Mouse (Mus musculus) forebrain, embryonic 11.5 days (tissue): ENCODE data around the gene Rc3h1. TPM values are rescaled to one million over a fixed set of nuclear protein-coding genes. Genes with fewer than 3 reads are reported as not detected.
"Not testable (repeated sequence)": the region's sequence is repeated elsewhere in the genome, so short reads cannot be mapped to it uniquely, and the experiment has no call there.

Source experiments
- ATAC-seq: fragments of 200-750 bp; cut with Nextera tagmentation; replicated peaks from 2 replicates; pipeline ENCODE4 v1.8.0; 2017; ENCODE audit warnings: moderate TSS enrichment; ENCODE audit not compliant: low FRiP score
- DNase-seq: peaks from one replicate; pipeline ENCODE4 v3.0.0-alpha.2; 2017; ENCODE audit warnings: low spot score
- H3K27ac ChIP-seq: fragments of 300-500 bp; sonication (generic); 2 replicates; pipeline ENCODE4 v1.5.1; 2014; ENCODE audit warnings: low read depth, low read length
- H3K27me3 ChIP-seq: fragments of 300-500 bp; sonication (generic); 2 replicates; pipeline ENCODE4 v1.6.1; 2014; ENCODE audit warnings: mild to moderate bottlenecking, low read length, mixed read lengths; ENCODE audit not compliant: control insufficient read depth, insufficient read depth
- H3K36me3 ChIP-seq: fragments of 300-500 bp; sonication (generic); 2 replicates; pipeline ENCODE4 v1.6.1; 2014; ENCODE audit warnings: mild to moderate bottlenecking, low read length, moderate library complexity, mixed read lengths; ENCODE audit not compliant: control insufficient read depth, insufficient read depth
- H3K4me1 ChIP-seq: fragments of 300-500 bp; sonication (generic); replicated peaks from 2 replicates; pipeline ENCODE4 v1.6.1; 2014; ENCODE audit warnings: low read length, mixed read lengths; ENCODE audit not compliant: control insufficient read depth, insufficient read depth
- H3K4me2 ChIP-seq: fragments of 300-500 bp; sonication (generic); 2 replicates; pipeline ENCODE4 v1.6.1; 2014; ENCODE audit warnings: low read depth, mild to moderate bottlenecking, low read length, moderate library complexity, mixed read lengths; ENCODE audit not compliant: severe bottlenecking
- H3K4me3 ChIP-seq: fragments of 300-500 bp; sonication (generic); 2 replicates; pipeline ENCODE4 v1.5.1; 2014; ENCODE audit warnings: low read depth, low read length
- H3K9ac ChIP-seq: fragments of 300-500 bp; sonication (generic); 2 replicates; pipeline ENCODE4 v1.6.1; 2014; ENCODE audit warnings: low read length
- H3K9me3 ChIP-seq: fragments of 300-500 bp; sonication (generic); 2 replicates; pipeline ENCODE4 v1.6.1; 2016; ENCODE audit warnings: low read length, mixed read lengths; ENCODE audit not compliant: control insufficient read depth
- WGBS: fragments of 180-500 bp; shearing (Covaris S2); extraction: QIAGEN DNeasy Blood & Tissue Kit; methylation state at CpG from one replicate; pipeline ENCODE4 v1.1.7; 2014; 5-methylcytosine and 5-hydroxymethylcytosine counted together
- polyA plus RNA-seq: library from polyadenylated mRNA; unstranded; fragments of >200 nt; fragmentation: Nextera tagmentation; extraction: Ambion mirVana; gene quantifications from 2 replicates; pipeline ENCODE4 v1.2.1, GENCODE M21; 2014

Gene Rc3h1
- polyA plus RNA-seq, 1 experiment from 2014 or later, result 9.0 TPM

DNA sequence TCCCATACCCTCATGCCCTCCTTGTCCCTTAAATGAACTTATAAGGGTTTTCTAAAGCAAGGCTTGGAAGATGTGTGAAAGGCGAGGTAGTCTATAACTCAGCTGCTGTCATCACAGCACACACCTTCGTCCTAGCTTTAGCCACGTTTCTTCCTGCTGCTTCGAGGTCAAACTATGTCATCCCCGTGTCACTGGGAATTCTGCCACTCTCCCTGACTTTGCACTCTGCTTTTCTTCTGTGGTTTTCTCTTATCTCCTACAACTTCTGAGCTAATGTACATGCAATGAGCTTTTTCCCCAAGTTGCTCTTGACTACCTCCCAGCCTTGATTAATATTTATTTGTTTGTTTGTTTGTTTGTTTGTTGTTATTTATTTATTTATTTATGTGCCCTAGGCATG lies 73.8 kb downstream of the Rc3h1 start:
- 94% methylated on average over 5 of the region's 5 CpGs for WGBS
- DNase-seq, result no peak

DNA sequence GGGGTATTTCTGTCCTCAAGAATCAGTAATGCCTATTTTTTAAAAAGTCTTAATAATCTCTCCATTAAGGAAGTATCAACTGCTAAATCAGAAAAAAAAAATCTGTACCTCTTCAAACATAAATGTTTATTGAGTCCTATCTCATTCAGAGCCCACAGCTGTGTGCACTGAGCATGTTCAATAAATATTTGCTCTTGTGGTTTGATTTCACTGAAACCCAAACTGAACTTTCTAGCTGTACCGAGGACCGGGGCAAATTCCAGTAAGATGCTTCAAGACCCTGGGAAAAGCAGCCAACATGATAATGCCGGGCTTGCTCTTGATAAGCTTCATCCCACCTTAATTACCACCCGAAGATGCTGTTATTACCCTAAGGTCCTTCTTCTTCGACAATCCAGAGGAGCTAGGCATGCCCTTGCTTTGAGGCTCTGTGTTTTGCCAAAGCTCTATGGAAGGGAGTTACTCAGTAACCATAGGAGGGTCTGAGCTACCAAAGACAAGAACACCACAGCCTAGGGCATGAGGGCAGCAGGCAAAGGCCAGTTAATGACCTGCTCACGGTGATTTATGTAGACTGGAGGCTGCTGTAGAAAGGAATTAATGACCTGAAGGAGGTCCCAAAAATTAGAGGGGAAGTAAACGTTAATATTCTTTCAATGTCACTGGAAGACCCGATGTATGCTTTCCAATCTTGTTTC lies 74.5 kb downstream of the Rc3h1 start:
- H3K4me3 ChIP-seq, result no peak overlapping the region
- DNase-seq, result no peak
- no peak overlapping the region for H3K9ac ChIP-seq
- H3K36me3 ChIP-seq, result no peaks in the 10 kb centered on the region
- no peak for ATAC-seq
- 91% methylated on average over 8 of the region's 8 CpGs for WGBS
- H3K4me2 ChIP-seq, result no peak overlapping the region
- no peaks in the 10 kb centered on the region for H3K9me3 ChIP-seq
- no peaks in the 10 kb centered on the region for H3K27me3 ChIP-seq
- no peak overlapping the region for H3K27ac ChIP-seq
- H3K4me1 ChIP-seq, result no peaks in the 10 kb centered on the region

More for the DNA sequence above, 73.8 kb downstream of the Rc3h1 start:
- H3K4me3 ChIP-seq, result no peak overlapping the region
- ATAC-seq, result no peak
- H3K27me3 ChIP-seq, result no peaks in the 10 kb centered on the region
- no peak overlapping the region for H3K27ac ChIP-seq
- no peaks in the 10 kb centered on the region for H3K36me3 ChIP-seq
- H3K4me2 ChIP-seq, result no peak overlapping the region
- H3K4me1 ChIP-seq, result no peaks in the 10 kb centered on the region
- no peak overlapping the region for H3K9ac ChIP-seq
- no peaks in the 10 kb centered on the region for H3K9me3 ChIP-seq

DNA sequence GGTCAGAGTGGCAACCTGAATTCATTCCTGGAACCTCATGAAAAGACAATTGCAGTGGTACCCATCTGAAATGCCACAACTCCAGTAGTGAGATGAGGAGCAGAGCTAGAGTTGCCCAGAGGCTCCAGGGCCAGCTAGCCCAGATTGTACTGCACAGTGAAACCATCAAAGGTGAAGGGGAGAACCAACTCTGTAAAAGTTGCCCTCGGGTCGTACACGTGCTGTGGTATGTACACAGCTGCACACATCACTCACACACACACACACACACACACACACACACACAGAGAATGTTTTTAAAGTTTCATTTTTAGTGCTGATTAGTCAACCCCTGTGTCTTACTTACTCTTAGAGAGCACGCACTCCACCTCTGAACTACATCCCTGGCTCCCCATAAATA lies 75.1 kb downstream of the Rc3h1 start:
- H3K27me3 ChIP-seq, result no peaks in the 10 kb centered on the region
- no peak overlapping the region for H3K27ac ChIP-seq
- ATAC-seq, result no peak
- WGBS, result 99% methylated on average over 4 of the region's 4 CpGs
- H3K36me3 ChIP-seq, result no peaks in the 10 kb centered on the region
- H3K4me1 ChIP-seq, result no peaks in the 10 kb centered on the region
- H3K9me3 ChIP-seq, result no peaks in the 10 kb centered on the region
- H3K9ac ChIP-seq, result no peak overlapping the region
- no peak for DNase-seq
- no peak overlapping the region for H3K4me2 ChIP-seq
- no peak overlapping the region for H3K4me3 ChIP-seq

DNA sequence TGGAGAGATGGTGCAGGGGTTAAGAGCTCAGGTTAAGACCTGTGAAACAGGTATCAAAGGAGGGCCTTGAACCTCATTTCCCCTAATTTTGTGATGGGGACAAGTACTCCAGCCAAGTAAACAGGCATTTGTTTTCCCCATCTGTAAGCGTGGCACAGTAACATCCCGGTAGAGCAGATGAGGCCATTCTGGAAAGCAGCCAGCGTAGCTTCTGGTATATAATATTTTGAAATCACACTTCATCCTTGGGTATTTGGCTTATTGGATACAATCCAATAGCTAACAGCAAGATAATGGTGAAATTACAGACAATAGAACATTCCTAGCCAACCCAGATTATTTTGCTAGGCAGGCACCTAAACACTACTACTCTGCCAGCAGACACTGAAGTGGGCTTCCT lies 76.7 kb downstream of the Rc3h1 start:
- Histone ChIP-seq H3K27ac (no peak overlapping the region), H3K36me3 (no peaks in the 10 kb centered on the region), H3K4me3 (no peak overlapping the region), H3K9ac (no peak overlapping the region), H3K4me2 (no peak overlapping the region), H3K9me3 (no peaks in the 10 kb centered on the region), H3K27me3 (no peaks in the 10 kb centered on the region), H3K4me1 (no peaks in the 10 kb centered on the region)
- WGBS, result 93% methylated on average over 3 of the region's 3 CpGs
- DNase-seq (no peak), ATAC-seq (no peak)

DNA sequence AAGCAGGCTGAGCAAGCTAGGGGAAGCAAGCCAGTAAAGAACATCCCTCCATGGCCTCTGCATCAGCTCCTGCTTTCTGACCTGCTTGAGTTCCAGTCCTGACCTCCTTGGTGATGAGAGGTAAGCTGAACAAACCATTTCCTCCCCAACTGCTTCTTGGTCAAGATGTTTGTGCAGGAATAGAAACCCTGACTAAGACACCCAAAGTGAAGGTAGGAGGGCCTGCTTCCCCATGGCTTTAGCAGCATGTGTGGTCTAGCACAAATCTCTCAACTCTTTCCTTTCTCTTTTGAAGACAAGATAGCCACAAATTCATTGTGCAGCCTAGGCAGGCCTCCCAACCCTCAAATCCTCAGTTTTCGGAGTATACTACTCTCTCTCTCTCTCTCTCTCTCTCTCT lies 78.5 kb downstream of the Rc3h1 start:
- H3K4me2 ChIP-seq, ATAC-seq, H3K9ac ChIP-seq, H3K4me1 ChIP-seq, H3K27ac ChIP-seq, H3K4me3 ChIP-seq, H3K9me3 ChIP-seq, H3K27me3 ChIP-seq, H3K36me3 ChIP-seq, DNase-seq: not testable (repeated sequence)
- WGBS, result 80% methylated on average over 1 of the region's 1 CpGs

DNA sequence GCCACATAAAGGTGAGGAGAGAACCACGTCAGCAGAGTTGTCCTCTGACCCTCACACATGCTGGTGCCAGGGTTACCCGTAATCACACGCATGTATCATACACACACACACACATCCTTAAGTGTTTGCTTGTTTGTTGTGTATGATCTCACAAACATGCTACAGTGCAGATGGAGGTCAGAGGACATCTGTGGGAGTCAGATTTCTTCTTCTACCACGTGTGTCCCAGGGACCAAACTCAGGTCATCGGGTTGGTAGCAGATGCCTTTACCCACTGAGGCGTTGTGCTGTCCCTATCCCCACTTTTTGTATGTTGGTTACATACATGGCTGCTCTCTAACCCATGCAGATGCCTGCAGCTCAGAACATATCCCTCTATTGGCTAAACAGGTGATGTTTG lies 79.3 kb downstream of the Rc3h1 start:
- H3K9me3 ChIP-seq, result no peaks in the 10 kb centered on the region
- H3K4me3 ChIP-seq, result no peak overlapping the region
- no peak overlapping the region for H3K9ac ChIP-seq
- WGBS, result 88% methylated on average over 6 of the region's 6 CpGs
- no peak overlapping the region for H3K4me2 ChIP-seq
- no peaks in the 10 kb centered on the region for H3K4me1 ChIP-seq
- no peak overlapping the region for H3K27ac ChIP-seq
- H3K27me3 ChIP-seq, result no peaks in the 10 kb centered on the region
- DNase-seq (no peak), ATAC-seq (no peak)
- H3K36me3 ChIP-seq, result no peaks in the 10 kb centered on the region

DNA sequence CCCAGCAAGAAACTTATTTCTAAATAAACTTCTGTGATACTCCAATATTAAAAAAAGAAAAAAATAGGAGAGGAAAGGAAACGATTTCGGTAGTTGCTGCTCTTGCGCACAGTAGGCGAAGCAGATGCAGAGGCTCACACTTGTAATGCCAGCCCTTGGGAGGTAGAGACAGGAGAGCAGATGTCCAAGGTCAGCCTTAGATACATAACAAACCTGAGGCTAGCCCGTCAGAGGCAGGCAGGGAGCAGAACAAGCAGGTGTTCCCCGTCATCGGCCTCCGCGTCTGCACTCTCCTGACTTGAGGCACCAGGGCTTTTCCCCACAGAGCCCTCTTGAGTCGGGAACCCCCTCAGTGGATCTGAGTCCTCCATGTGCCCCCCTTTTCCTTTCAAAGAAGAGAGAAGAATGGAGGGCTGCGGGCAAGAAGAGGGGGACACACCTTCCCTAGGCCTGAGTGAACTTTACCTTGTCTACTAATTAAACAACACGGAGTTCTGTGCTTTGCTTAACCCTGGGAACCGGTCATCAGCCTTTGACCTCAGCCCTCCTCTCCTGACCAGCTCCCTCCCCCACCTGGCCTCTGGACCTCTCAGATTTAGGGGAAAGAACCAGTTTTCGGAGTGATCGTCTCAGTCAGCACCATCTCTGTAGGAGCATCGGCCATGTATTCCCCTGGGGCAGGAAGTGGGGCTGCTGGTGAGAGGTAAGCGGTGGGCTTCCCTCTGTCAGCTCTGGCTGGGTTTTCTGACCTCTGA lies 80.8 kb downstream of the Rc3h1 start:
- ATAC-seq, result no peak
- H3K4me3 ChIP-seq, result no peak overlapping the region
- H3K9ac ChIP-seq, result no peak overlapping the region
- H3K9me3 ChIP-seq, result no peaks in the 10 kb centered on the region
- no peaks in the 10 kb centered on the region for H3K36me3 ChIP-seq
- WGBS, result 91% methylated on average over 17 of the region's 17 CpGs
- no peak for DNase-seq
- H3K27me3 ChIP-seq, result no peaks in the 10 kb centered on the region
- no peak overlapping the region for H3K27ac ChIP-seq
- no peak overlapping the region for H3K4me2 ChIP-seq
- no peaks in the 10 kb centered on the region for H3K4me1 ChIP-seq

DNA sequence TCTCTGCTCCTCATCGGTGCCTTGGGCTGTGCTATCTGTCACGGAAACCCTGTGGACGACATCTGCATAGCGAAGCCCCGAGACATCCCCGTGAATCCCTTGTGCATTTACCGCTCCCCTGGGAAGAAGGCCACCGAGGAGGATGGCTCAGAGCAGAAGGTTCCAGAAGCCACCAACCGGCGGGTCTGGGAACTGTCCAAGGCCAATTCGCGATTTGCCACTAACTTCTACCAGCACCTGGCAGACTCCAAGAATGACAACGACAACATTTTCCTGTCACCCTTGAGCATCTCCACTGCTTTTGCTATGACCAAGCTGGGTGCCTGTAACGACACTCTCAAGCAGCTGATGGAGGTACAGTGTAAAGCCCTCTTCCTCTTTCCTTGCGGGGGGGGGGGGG lies 83.2 kb downstream of the Rc3h1 start:
- Histone ChIP-seq H3K4me3 (no peak overlapping the region), H3K27ac (no peak overlapping the region), H3K9ac (no peak overlapping the region), H3K36me3 (no peaks in the 10 kb centered on the region), H3K27me3 (no peaks in the 10 kb centered on the region; the same call in 1 of the 2 replicates), H3K9me3 (no peaks in the 10 kb centered on the region), H3K4me1 (no peaks in the 10 kb centered on the region), H3K4me2 (no peak overlapping the region)
- ATAC-seq (no peak), DNase-seq (no peak)
- 86% methylated on average over 15 of the region's 15 CpGs for WGBS

DNA sequence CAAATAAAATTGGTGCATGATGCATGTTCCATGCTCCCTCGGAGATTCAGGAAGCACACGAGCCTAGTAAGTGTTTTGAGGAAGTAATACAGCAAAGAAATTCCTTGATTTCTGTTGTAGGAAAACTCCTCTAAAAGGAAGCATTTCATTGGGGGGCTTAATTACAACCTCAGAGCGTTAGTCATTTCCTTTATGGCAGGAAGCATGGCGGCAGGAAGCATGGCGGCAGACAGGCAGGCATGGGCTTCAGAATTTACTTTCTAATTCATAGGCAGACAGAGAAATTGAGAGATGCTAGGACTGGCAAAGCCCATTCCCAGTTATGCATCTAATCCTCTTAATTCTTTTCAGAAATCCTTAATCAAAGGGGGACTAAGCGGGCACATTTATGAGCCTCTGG lies 87.6 kb downstream of the Rc3h1 start:
- no peaks in the 10 kb centered on the region for H3K9me3 ChIP-seq
- ATAC-seq (no peak), DNase-seq (no peak)
- no peaks in the 10 kb centered on the region for H3K36me3 ChIP-seq
- no peak overlapping the region for H3K9ac ChIP-seq
- H3K27ac ChIP-seq, result no peak overlapping the region
- H3K4me2 ChIP-seq, result no peak overlapping the region
- H3K4me3 ChIP-seq, result no peak overlapping the region
- H3K4me1 ChIP-seq, result no peaks in the 10 kb centered on the region
- WGBS, result 83% methylated on average over 6 of the region's 6 CpGs
- H3K27me3 ChIP-seq, result no peaks in the 10 kb centered on the region; the same call in 1 of the 2 replicates
